Mouse (Mus musculus): ENCODE data around the gene Kank4.
"Not testable (repeated sequence)": the region's sequence is repeated elsewhere in the genome, so short reads cannot be mapped to it uniquely, and the experiment has no call there.

Gene Kank4

DNA sequence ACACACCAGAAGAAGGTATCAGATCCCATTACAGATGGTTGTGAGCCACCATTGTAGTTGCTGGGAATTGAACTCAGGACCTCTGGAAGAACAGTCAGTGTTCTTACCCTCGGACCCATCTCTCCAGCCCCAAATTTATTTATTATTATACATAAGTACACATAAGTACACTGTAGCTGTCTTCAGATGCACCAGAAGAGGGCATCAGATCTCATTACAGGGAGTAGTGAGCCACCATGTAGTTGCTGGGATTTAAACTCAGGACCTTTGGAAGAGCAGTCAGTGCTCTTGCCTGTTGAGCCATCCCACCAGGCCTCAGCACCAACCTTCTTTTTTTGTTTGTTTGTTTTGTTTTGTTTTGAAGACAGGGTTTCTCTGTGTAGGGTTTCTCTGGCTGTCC lies 92.7 kb downstream of the Kank4 start:
- not testable (repeated sequence) for ATAC-seq (ENCODE audit: insufficient number of reproducible peaks, low FRiP score, low TSS enrichment)

DNA sequence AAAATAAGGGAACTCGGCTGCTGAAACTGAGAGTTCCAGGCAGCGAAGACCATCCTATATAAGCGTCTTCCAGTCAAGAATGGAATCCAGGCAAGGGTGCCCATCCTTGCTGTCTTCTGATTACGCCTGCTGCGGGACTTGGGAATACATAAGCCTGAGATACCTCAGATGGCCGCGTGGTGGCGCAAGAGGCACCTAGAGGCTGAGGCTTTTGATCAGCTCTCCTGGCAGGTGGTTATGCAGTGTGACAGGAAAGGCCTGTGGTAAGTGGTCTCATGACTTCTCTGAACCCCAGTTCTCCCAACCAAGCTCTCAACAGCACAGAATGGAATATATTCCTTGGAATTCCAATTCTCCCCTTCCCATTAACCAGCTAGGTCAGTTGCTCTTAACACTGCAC lies 94.9 kb downstream of the Kank4 start:
- peak; percentile 73 for ATAC-seq (ENCODE audit: insufficient number of reproducible peaks, low FRiP score, low TSS enrichment)

DNA sequence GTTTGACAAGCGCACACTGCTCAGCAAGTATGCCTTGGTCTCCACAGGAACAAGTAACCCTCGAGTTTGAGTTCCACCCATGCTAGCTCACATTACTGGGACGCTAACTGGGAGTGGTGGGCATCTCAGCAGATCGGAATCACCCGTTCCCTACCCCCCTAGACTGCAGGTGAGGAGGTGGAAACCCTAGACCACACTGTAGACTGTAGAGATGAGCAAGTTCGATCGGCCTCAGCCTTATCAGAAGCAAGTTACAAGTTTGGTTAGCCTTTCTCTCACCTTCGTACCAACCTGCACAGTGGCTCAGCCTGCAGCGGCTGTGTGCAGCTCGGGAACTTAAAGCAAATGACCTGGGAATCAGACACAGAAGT lies 98.8 kb downstream of the Kank4 start:
- no peak for ATAC-seq (ENCODE audit: insufficient number of reproducible peaks, low FRiP score, low TSS enrichment)

DNA sequence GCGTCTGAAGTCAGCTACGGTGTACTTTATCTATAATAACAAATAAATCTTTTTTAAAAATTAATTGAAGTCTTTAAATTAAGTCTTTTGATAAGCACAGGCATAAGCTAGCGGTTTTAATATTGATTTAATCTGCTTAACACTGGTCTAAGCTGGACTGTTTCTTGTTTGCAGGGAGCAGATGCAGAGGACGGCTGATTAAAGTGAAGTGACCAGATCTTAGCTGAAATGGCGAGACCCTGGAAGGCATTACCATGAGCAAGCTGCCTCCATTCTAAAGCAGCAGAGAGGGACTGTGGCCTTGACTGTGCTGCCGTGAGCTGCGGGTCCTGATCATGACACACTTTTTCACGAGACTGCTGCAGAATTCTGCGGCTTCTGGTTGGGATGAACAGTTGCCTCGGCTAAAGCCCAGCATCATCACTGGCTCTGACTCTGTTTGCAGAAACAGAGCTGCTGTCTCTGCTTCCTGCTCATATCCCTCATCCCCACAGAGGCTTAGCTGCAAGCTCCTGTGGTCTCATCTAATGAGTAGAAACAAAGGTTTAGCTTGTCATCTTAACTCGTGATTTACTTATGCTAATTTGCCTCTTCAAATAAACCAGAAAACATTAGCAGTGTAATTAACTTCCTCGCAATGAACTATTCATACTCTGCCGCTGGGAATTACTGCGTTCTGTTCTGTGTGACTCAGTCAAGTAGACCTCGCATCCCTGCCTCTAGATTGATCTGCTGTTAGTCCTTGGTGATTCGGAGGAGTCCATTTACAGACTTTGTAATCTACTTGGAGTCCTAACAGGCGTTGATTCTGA lies 99.4 kb downstream of the Kank4 start:
- no peak for ATAC-seq (ENCODE audit: insufficient number of reproducible peaks, low FRiP score, low TSS enrichment)

DNA sequence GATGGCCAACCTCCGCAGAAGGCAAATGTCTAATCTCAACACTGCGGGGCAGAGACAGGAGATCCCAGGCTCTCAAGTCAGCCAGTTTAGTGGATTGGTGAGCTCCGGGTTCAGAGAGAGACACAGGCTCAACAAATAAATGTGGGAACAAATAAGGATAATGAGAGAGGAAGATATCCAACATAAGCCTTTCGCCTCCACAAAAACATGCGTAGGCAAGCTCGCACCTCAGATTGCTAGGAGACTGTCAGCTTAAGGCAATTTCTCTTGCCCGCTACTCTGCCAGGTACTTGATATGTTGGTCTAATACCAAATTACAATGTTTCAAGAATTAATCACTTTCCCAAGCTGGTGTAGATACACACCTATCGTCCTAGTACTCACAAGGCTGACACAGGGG lies 106.4 kb downstream of the Kank4 start:
- ATAC-seq (ENCODE audit: insufficient number of reproducible peaks, low FRiP score, low TSS enrichment): no peak

Data from cerebellum, adult (tissue).